8 mouse cellular contexts compared by ENCODE assay signal in genomic region chr11:98052989-98053834, GRCm38 (mm10). TPM values are rescaled to one million over a fixed set of nuclear protein-coding genes. Genes with fewer than 3 reads are reported as not detected.
DNase-seq lines count a peak whose midpoint lies in the region; ATAC-seq and TF ChIP-seq lines count a peak whose summit lies in the region.

Gene Stac2, minus strand, starts transcription at chr11:98053462.

- ATAC-seq in hindbrain, embryonic 15.5 days (ENCODE audit: low FRiP score, low read depth): peak; percentile 90
- ATAC-seq in megakaryocyte progenitor cell, adult 5-6 weeks (replicated peaks; ENCODE audit: poor library complexity): peak; percentile 54; the same call in 1 of the 2 replicates

- peak within 1 kb of the TSS; percentile 51 for H3K4me3 ChIP-seq in cerebellum, adult 2 months (replicated peaks; ENCODE audit: insufficient read depth, low read depth, low read length)
- peak within 1 kb of the TSS; percentile 63 for H3K4me3 ChIP-seq in hindbrain, embryonic 15.5 days
- H3K4me3 ChIP-seq in small intestine, adult 2 months (ENCODE audit: low read depth, low read length): peak within 1 kb of the TSS; percentile 51

- no peaks in the 10 kb centered on the region for H3K36me3 ChIP-seq in hindbrain, embryonic 15.5 days
- no peaks in the 10 kb centered on the region for H3K36me3 ChIP-seq in small intestine, adult 2 months (ENCODE audit: control insufficient read depth, insufficient read depth, low read length)

- DNase-seq in adrenal gland, adult (ENCODE audit: inconsistent age in 2 of 2, low spot score in 1 of 2): peak; percentile 88
- peak; percentile 69 to 76 for DNase-seq in cerebellum, adult 2 months
- peak; percentile 79 for DNase-seq in forelimb bud, embryonic 11.5 days (ENCODE audit: low read depth, low spot score)
- peak; percentile 67 to 80 for DNase-seq in left cerebral cortex, postnatal 25 days (ENCODE audit: low spot score in 2 of 2)
- no peak for DNase-seq in c-Kit-positive CD71-positive TER-119-positive erythroid progenitor cells, embryonic 14.5 days (ENCODE audit: low spot score)

- intact Hi-C loops in left cerebral cortex, postnatal 25 days (cut with DNase I): no loop called here

- peak within 1 kb of the TSS; percentile 63 for H3K9ac ChIP-seq in hindbrain, embryonic 15.5 days

- H3K27ac ChIP-seq in cerebellum, adult 2 months (ENCODE audit: insufficient read depth, low read length): no peak within 1 kb of the TSS
- peak within 1 kb of the TSS; percentile 57 for H3K27ac ChIP-seq in hindbrain, embryonic 15.5 days (replicated peaks)
- H3K27ac ChIP-seq in small intestine, adult 2 months (ENCODE audit: insufficient read depth, low read depth, low read length): no peak within 1 kb of the TSS

- TF ChIP-seq POLR2A in cerebellum, adult 2 months (IDR thresholded peaks at IDR 0.05; ENCODE audit: borderline replicate concordance, insufficient read depth, low read length): no peak
- TF ChIP-seq POLR2A in small intestine, adult 2 months (IDR thresholded peaks at IDR 0.05; ENCODE audit: low read depth, low read length): no peak

- no peak for TF ChIP-seq CTCF in cerebellum, adult 2 months (IDR thresholded peaks at IDR 0.05; ENCODE audit: borderline replicate concordance, insufficient read depth, low read depth, low read length)
- no peak for TF ChIP-seq CTCF in small intestine, adult 2 months (IDR thresholded peaks at IDR 0.05; ENCODE audit: extremely low read depth, insufficient read length, insufficient replicate concordance, low read depth, low read length)

- 3% methylated on average over 46 of the region's 48 CpGs for WGBS in cerebellum, adult 2 months
- under 1% methylated on average over 32 of the region's 48 CpGs for WGBS in hindbrain, embryonic 15.5 days
- 4% methylated on average over 45 of the region's 48 CpGs for WGBS in small intestine, adult 2 months

- H3K9me3 ChIP-seq in hindbrain, embryonic 15.5 days: no peaks in the 10 kb centered on the region

- peaks cover 6% of the 10 kb centered on the region; the same call in 1 of the 2 replicates for H3K4me1 ChIP-seq in cerebellum, adult 2 months (ENCODE audit: control insufficient read depth, insufficient read depth, low read length)
- H3K4me1 ChIP-seq in hindbrain, embryonic 15.5 days (replicated peaks): peaks cover 25% of the 10 kb centered on the region
- H3K4me1 ChIP-seq in small intestine, adult 2 months (ENCODE audit: control insufficient read depth, insufficient read depth, insufficient read length, low read length): peaks cover 7% of the 10 kb centered on the region; the same call in 1 of the 2 replicates

- H3K27me3 ChIP-seq in cerebellum, adult 2 months (ENCODE audit: control insufficient read depth, insufficient read depth, low read length): no peaks in the 10 kb centered on the region; the same call in 1 of the 2 replicates
- H3K27me3 ChIP-seq in hindbrain, embryonic 15.5 days: peaks cover 33% of the 10 kb centered on the region
- peaks cover 39% of the 10 kb centered on the region for H3K27me3 ChIP-seq in small intestine, adult 2 months (ENCODE audit: control insufficient read depth, insufficient read depth, low read length)

- H3K4me2 ChIP-seq in hindbrain, embryonic 15.5 days: peak within 1 kb of the TSS; percentile 78

RNA-seq across cellular contexts. Expression of gene Stac2, which starts in this region (rescaled TPM):
- 31.0 and 37.7 TPM in 2 replicates for polyA plus RNA-seq in cerebellum, adult 2 months (2012; rRNA removed)
- 6.4 and 9.7 TPM in 2 replicates for polyA plus RNA-seq in hindbrain, embryonic 15.5 days (2015; fragmentation: Nextera tagmentation; extraction: Ambion mirVana)
- 10 to 100 TPM; 63.4 to 76.9 TPM for total RNA-seq in left cerebral cortex, postnatal 25 days (2021)
- not detected in 2 replicates for total RNA-seq in megakaryocyte progenitor cell, adult 5-6 weeks (2015)
- total RNA-seq in megakaryocyte progenitor cell, adult 5-6 weeks (2017): not detected in 2 replicates
- 0.87 and 0.91 TPM in 2 replicates for polyA plus RNA-seq in small intestine, adult 2 months (2012; rRNA removed)

Comparison
In these comparisons a context has a peak if more than half of its experiments do, and no peak if none do; other contexts are left out.
1. RNA of gene Stac2 (total RNA-seq): 63.4 to 76.9 TPM in left cerebral cortex, postnatal 25 days; not detected in megakaryocyte progenitor cell, adult 5-6 weeks; every median in the first group is over 10 times any median in the second.
2. Peak in ATAC-seq in megakaryocyte progenitor cell, adult 5-6 weeks; RNA of the gene not detected or under 1 TPM.
3. Peak in every context shown above with its lines, with median percentiles within 50 percentile points of each other: H3K4me3 ChIP-seq.